Mouse (Mus musculus) large intestine, adult 2 months (tissue): ENCODE measurements around the gene Exosc8. TPM values are rescaled to one million over a fixed set of nuclear protein-coding genes. Genes with fewer than 3 reads are reported as not detected.
"Not testable (repeated sequence)": the region's sequence is repeated elsewhere in the genome, so short reads cannot be mapped to it uniquely, and the experiment has no call there.

Source experiments
- DNase-seq: peaks from one replicate; pipeline ENCODE4 v3.0.0-alpha.2; 2012; ENCODE audit warnings: low read depth, low spot score
- WGBS: fragments of 180-500 bp; shearing (Covaris S2); methylation state at CpG from one replicate; pipeline ENCODE4 v1.1.7; 2018; 5-methylcytosine and 5-hydroxymethylcytosine counted together
- polyA plus RNA-seq: library from polyadenylated mRNA; depleted of rRNA; stranded (reverse); fragments of >200 nt; gene quantifications from 2 replicates; pipeline ENCODE4 v1.2.3, GENCODE M21; 2012

The Exosc8 gene
- polyA plus RNA-seq, 1 experiment, result 32.3 TPM

GRCm38 (mm10) chr3:54737317-54737716 lies 2.1 kb upstream of the Exosc8 start:
- WGBS, result 87% methylated on average over 8 of the region's 8 CpGs
- DNase-seq, result no peak

- no peak for DNase-seq
- 42% methylated on average over 18 of the region's 18 CpGs for WGBS
These were observed 1.1 kb upstream of the Exosc8 start for GRCm38 (mm10) chr3:54736101-54736927.

DNA sequence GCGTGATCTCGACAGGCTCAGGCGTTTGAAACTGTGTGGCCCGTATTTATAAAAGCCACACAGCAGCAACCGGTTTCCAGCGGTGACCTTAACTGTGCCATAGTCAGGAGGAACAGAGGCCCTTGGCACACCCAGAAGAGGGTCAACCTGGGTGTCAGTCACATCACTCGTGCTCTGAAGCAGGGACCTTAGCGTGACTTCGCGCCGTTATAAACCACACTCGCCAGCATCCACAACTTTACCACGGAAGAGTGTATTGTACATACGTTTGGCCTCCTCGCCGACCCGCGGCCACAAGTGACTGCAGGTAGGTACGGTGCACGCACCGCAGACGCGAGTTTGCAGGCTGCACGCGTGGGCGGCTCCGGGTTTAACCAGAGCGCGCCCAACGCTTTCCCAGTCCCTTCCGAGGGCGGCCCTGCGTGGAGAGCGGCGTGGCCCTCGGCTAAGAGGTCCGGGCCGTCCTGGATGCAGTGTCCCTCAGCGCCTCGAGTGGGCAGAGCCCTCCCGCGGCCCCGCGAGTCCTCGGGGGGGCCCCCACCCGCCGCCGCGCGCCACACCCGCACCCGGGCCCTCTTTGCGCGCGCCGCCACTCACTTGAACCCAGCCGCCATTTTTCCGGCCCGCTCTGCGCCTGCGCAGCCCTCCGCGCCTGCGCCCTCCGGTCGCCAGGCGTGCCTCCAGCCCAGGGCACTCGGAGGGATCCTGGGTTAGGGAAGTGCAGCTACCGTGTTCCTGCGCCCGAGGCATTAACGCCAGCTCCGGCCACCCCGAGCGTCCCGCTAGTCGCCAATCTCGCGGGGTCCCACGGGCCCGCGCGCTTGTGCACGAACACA lies 564 bp downstream of the Exosc8 start:
- DNase-seq, result peak; percentile 32
- WGBS, result under 1% methylated on average over 84 of the region's 84 CpGs

DNA sequence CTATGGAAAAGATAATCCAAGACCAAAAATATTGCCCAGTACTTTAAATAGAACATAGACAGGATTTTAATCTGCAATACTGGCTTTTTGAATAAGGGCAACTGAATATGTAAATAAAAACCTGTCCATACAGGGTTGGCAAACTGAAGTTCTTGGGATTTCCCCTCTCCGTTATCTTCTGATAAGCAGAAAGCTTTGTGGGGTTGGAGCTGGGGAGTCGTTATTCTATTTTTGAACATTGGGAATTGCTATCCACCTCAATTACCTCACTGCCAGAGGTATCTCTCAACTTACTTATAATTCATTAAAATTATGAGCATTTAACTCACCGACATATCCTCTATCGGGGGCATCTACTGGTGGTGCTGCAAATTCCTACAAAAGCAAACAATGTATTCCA lies 2.8 kb downstream of the Exosc8 start:
- 78% methylated on average over 4 of the region's 4 CpGs for WGBS
- DNase-seq, result no peak

- WGBS, result 60% methylated on average over 8 of the region's 8 CpGs
- DNase-seq, result no peak
These were observed 3.5 kb downstream of the Exosc8 start for GRCm38 (mm10) chr3:54731626-54732150.

DNA sequence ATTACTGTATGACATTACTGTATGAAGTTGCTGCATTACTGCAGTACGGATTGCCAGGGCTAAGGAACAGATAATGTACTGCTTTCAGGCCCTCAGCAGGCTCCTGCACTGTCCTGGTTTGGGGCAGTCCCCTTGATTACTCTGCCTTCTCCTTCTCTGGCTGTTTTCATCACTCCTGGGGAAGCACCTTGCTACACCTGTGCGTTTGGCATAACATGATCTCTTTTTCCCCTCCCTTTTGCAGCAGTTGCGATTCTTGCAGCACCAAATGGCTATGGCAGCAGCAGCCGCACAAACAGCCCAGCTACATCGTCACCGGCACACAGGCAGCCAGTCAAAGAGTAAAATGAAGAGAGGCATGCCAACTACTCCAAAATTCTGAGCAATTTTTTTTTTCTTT lies 7.1 kb downstream of the Exosc8 start:
- no peak for DNase-seq
- 84% methylated on average over 6 of the region's 6 CpGs for WGBS

DNA sequence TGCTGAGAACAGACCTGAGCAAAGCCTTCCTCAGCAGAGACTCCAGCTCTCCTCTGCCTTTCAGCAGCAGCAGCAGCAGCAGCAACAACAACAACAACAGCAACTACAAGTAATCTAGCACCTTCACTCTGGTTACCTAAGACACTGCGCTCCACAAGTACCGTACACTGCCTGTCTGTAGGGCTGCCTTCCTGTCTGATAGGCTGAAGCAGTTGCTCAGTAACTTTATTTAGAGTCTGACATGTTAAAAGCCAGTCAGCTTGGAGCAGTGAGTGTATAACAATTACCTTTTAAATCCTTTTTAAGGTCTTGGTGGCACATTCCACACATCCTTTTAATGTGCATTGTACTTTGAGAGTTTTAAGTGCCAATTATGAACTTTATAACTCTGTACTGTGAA lies 7.6 kb downstream of the Exosc8 start:
- 95% methylated on average over 2 of the region's 2 CpGs for WGBS

GRCm38 (mm10) chr3:54725344-54725743 lies 9.8 kb downstream of the Exosc8 start:
- no peak for DNase-seq
- WGBS, result 81% methylated on average over 2 of the region's 2 CpGs

More for the DNA sequence above, 7.6 kb downstream of the Exosc8 start:
- no peak for DNase-seq

- 84% methylated on average over 10 of the region's 10 CpGs for WGBS
- DNase-seq, result no peak
These were observed 11.3 kb downstream of the Exosc8 start for GRCm38 (mm10) chr3:54723741-54724500.

GRCm38 (mm10) chr3:54718947-54719346 lies 16.2 kb downstream of the Exosc8 start:
- DNase-seq, result no peak
- 80% methylated on average over 3 of the region's 3 CpGs for WGBS

DNA sequence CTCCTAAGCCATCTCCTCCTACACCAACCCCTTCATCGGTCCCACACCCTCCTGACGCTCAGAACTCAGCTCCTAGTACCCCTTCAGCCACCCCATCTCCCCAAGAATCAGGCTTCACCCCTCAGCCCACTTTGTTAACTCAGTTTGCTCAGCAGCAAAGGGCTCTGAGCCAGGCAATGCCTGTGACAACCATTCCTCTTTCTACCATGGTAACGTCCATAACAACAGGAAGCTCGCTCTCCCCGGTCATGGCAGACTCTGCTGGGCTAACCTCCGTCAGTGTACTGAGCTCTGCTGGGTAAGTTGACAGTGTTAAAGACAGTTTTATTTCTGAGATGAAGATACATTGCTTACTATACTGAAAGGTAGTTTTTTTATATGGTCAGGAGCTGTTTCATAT lies 17.8 kb downstream of the Exosc8 start:
- no peak for DNase-seq

DNA sequence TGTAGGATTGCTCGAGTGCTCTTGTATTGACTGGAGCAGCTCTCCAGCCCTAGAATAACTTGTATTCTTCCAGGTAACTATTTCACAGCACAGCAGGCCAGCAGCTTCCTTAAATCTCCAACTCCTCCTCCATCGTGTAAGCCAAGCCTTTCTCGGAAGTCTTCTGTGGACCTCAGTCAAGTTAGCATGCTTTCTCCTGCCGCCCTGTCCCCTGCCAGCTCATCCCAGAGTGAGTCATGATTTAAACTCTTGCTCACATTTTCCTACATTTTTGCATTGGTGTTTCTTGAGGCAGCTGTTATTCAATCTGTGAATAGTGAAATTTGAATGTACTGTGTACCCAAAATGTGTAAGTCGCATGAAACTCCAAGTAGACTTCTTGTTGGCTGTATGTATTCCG lies 19.7 kb downstream of the Exosc8 start:
- WGBS, result 78% methylated on average over 6 of the region's 6 CpGs
- no peak for DNase-seq

More for the DNA sequence above, 17.8 kb downstream of the Exosc8 start:
- WGBS, result 83% methylated on average over 6 of the region's 6 CpGs

DNA sequence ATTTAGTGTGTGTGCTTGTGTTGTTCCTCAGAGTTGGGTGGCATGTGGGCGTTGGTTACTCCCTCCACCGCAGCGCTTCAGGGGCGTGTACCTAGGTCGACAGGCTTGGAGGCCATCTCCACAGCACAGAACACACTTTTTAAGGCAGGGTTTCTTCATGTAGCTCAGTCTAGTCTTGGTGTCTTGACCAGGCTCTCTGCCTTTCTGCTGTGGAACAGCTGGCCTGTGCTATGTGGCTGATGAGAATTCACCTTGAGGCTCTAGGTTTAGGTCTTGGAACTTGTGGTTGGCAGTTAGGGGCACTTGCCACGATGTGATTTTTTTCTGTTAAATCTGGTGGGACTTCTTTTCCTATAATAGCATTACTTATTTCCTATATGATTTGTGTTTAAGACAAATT lies 20.9 kb downstream of the Exosc8 start, which contains the start of gene Gm21958:
Gm21958 (minus strand) TSS at position 101 of the 400 bp plus-strand sequence.
- WGBS, result 74% methylated on average over 6 of the region's 6 CpGs
- DNase-seq, result no peak

DNA sequence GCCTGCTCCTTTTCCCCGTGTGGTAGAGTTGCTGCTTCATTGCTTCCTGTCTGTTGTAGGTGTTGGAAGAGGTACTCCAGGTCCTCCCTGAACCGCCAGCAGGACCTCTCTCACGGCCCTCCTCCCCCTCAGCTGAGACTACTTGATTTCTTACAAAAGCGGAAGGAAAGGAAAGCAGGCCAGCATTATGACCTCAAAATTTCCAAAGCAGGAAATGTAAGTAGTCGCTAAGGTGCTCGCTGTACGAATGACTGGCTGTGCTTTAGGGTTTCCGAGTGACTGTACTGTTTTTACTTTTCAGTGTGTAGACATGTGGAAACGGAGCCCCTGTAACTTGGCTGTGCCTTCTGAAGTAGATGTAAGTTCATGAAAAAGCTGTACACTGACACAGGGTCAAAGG lies 26.2 kb downstream of the Exosc8 start:
- 80% methylated on average over 9 of the region's 9 CpGs for WGBS
- DNase-seq, result no peak

DNA sequence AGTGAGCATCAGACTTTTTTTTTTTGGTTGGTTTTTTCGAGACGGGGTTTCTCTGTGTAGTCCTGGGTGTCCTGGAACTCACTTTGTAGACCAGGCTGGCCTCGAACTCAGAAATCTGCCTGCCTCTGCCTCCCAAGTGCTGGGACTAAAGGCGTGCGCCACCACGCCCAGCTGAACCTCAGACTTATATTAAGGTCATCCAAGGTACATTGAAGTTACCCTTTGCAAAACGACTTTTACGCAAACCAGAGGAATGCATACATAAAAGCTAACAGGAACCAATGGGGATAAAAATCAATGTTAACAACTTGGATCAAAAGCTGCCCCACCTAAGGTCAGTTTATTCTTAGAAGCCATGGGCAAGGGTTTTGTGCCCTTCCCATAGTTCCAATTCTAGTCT lies 31.1 kb downstream of the Exosc8 start:
- WGBS, result 86% methylated on average over 8 of the region's 8 CpGs
- not testable (repeated sequence) for DNase-seq

DNA sequence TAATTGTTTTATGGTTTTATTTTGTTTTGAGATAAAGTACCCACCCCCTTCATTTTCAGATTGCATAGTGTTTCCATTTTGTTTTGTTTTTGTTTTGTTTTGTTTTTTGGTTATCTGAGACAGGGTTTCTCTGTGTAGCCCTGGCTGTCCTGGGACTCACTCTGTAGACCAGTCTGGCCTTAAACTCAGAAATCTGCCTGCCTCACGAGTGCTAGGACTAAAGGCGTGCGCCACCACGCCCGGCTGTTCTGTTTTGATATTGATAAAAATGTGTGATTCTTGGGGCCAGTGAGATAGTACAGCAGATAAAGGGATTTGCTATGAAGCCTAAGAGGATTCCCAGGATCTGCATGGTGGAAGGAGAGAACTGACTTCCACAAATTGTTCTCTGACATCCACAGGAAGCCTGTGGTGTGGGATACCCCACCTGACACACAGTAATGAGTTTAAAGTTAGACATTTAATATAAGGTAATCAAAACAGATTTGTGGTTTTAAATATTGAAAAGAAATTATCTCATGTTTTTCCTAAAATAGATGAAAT lies 35.4 kb downstream of the Exosc8 start:
- WGBS, result 64% methylated on average over 5 of the region's 5 CpGs
- no peak for DNase-seq

DNA sequence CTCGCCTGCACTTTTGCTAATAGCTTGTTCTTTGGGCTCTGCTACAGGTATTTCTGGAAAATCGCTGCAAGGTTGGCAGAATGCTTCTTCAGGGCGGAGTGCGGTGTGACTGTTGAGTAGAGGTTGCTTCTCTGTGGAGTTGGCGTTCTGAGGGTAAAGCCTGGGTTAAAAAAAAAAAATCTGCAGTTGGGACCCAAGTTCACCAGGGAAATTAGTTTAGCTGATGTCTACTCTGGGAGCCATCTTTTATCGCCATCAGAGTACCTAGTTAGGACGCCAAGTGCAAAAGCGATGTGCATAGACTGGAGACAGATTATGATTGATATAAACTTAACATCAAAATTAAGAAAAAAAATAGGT lies 42.2 kb downstream of the Exosc8 start:
- WGBS, result 1% methylated on average over 8 of the region's 8 CpGs
- DNase-seq, result no peak

DNA sequence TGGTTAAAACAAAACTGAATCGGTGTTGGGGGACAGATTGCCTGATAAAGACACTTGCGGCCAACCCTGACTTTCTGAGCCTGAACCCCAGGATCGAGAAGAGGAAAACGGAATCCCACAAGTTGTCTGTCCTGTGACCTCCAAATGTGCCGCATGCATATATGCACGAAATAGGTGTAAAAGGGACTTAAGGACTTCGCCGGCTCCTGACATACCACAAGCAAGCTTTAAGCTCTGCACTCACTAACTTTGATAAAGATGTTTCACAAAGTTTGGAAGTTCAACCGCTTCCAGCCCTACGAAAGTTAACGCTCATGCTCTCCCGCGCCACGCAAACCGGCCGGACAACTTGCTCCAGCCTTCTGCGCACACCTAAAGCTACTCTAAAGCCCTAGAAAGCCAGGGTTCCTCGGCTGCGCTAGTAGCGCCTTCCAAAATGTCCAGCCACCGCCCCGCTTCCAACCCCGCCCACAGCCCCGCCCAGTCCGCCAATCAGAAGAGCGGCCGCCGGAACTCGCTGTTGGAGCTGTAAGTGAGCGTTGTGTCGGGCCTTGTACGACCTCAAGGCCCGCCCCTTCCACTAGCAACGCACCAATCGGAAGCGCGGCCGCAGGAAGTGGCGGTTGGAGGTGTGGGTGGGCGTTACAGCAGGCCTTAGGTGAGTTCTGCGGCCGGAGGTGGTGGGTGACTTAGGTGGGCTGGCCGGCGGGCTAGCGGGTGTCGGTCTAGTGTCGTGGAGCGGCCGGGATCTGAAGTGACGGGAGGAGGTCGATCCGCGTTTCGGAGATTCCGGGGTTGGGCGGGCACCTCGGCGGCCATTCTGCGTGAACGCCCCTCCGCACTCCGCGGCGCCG lies 42.8 kb downstream of the Exosc8 start, which contains the start of gene Supt20:
Supt20 (plus strand) TSS at position 606 of the 854 bp plus-strand sequence.
- WGBS, result 1% methylated on average over 65 of the region's 65 CpGs
- DNase-seq, result peak; percentile 87

DNA sequence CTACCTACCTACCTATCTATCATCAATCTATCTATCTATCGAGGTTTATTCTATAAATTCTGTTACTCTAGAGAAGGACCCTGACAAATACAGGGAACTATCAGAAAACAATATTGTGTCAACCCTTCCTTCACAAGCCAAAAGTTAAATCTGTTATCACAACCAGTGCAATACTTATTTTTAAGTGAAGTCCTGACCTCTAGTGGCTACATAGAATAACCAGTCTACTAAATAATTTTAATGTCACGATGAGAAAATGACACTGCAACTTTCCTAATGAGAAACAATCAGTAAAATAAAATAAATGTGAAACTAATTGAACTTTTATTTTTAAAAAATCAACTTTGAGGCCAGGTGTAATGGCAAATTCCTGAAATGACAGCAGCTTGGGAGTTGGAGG lies 46.1 kb downstream of the Exosc8 start:
- 27% methylated on average over 2 of the region's 2 CpGs for WGBS
- DNase-seq, result no peak
